Mouse (Mus musculus) thymus, adult 2 months (tissue): ENCODE data around the gene Lrrc3c.

ENCODE experiments used
- CTCF ChIP-seq: fragments of 200-500 bp; IDR thresholded peaks from 2 replicates; pipeline ENCODE4 v1.5.1; 2012; ENCODE audit warnings: mild to moderate bottlenecking, control low read depth, low read length, moderate library complexity, borderline replicate concordance; ENCODE audit not compliant: control insufficient read depth, poor library complexity, insufficient read depth; ENCODE audit errors: extremely low read depth
- POLR2A ChIP-seq: fragments of 200-500 bp; IDR thresholded peaks from 2 replicates; pipeline ENCODE4 v1.6.1; 2012; ENCODE audit warnings: mild to moderate bottlenecking, low read length, control low read depth, moderate library complexity; ENCODE audit not compliant: control insufficient read depth, poor library complexity, insufficient read depth; ENCODE audit errors: extremely low read depth

DNA sequence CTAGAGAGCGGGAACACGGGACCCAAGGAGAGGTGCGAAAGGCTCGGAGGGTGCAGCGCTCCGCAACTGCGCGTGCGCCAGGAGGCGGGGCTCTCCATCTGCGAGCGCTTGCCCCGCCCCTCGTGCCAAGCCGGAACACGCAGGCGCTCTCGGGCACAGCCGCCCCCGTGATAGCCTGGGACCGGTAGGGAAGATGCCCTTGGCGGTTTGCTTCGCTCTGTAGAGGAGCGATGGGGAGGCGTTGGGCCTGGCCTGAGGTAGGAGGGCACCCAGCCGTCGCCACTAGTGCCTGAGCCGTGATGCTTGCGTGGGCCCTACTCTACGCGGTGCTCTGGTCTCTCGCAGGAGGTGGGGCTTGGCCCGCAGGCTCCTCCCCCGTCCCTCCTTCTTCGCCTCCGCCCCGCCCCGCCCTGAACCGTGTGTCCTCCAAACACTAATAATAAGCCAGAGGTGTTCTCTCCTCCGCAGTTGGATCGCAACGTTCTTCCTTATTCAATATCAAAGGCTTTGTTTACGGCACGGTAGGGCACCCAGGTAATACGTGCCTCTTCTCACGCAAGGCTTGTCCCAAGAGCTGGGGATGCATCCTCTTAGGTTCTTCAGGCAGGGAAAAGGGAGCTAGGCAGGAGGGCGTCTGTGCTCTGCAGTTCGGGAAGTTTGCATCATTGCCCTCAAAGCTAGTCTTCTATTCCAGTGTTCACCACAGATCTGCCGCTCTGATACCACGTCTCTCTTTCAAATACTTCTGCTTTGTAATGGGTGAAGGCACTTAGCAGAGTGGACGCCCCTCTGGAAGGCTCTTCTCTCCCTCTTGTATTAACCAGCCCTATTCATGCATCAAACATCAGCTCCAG, 46.9 kb upstream of the Lrrc3c start, which contains the start of gene Zpbp2:
- TF ChIP-seq CTCF (peak; percentile 42; the same call in 1 of the 2 replicates), POLR2A (peak; percentile 21; the same call in 1 of the 2 replicates)
